ENCODE assay signal across 9 mouse cellular contexts in genomic region chr12:113578241-113578640, GRCm38 (mm10). TPM values are rescaled to one million over a fixed set of nuclear protein-coding genes. Genes with fewer than 3 reads are reported as not detected.
DNase-seq lines count a peak whose midpoint lies in the region; ATAC-seq and TF ChIP-seq lines count a peak whose summit lies in the region.
"Had no signal": no experiment of that assay in that cellular context is flagged by ENCODE, and none has a peak within 500 bp of the region (broad histone marks: within the 10 kb centered on the region; RNA-seq: fewer than 3 reads in every experiment).

No protein-coding gene starts in this region.

- H3K9me3 ChIP-seq in intestine, postnatal 0 days (ENCODE audit: control insufficient read depth) = no peaks in the 10 kb centered on the region
- no peaks in the 10 kb centered on the region for H3K9me3 ChIP-seq in intestine, embryonic 16.5 days (ENCODE audit: control insufficient read depth, low read length)
- H3K9me3 ChIP-seq in hindbrain, embryonic 16.5 days (ENCODE audit: control insufficient read depth, low read length) = peaks cover 4% of the 10 kb centered on the region; the same call in 1 of the 2 replicates

- H3K4me1 ChIP-seq in intestine, postnatal 0 days (replicated peaks; ENCODE audit: control insufficient read depth, insufficient read depth, low read length) = no peaks in the 10 kb centered on the region
- no peaks in the 10 kb centered on the region for H3K4me1 ChIP-seq in intestine, embryonic 16.5 days (ENCODE audit: control insufficient read depth, insufficient read depth, low read length)
- H3K4me1 ChIP-seq in hindbrain, embryonic 16.5 days (ENCODE audit: control insufficient read depth, insufficient read depth, low read depth, low read length) = no peaks in the 10 kb centered on the region

- peak; percentile 32 for DNase-seq in A20 (ENCODE audit: low read depth, low spot score)
- peak; percentile 17 for DNase-seq in T-cell, adult 2 months (ENCODE audit: low spot score)
- DNase-seq in kidney, postnatal 14 days = peak; percentile 7
- DNase-seq in thymus, postnatal 25 days = peak; percentile 53
- no peak for DNase-seq in yolk sac, embryonic 10.5 days (ENCODE audit: low spot score)

- no peaks in the 10 kb centered on the region for H3K36me3 ChIP-seq in intestine, postnatal 0 days (ENCODE audit: control insufficient read depth, insufficient read depth)
- H3K36me3 ChIP-seq in intestine, embryonic 16.5 days (ENCODE audit: control insufficient read depth, insufficient read depth, low read length) = no peaks in the 10 kb centered on the region
- H3K36me3 ChIP-seq in hindbrain, embryonic 16.5 days (ENCODE audit: control insufficient read depth, insufficient read depth, low read length) = no peaks in the 10 kb centered on the region

- H3K27ac ChIP-seq in intestine, postnatal 0 days (ENCODE audit: low read depth, low read length) = no peak overlapping the region
- H3K27ac ChIP-seq in intestine, embryonic 16.5 days (ENCODE audit: low read length) = no peak overlapping the region
- no peak overlapping the region for H3K27ac ChIP-seq in hindbrain, embryonic 16.5 days (ENCODE audit: low read depth, low read length)

- no peak for ATAC-seq in intestine, postnatal 0 days
- no peak for ATAC-seq in intestine, embryonic 16.5 days
- ATAC-seq in hindbrain, embryonic 16.5 days = no peak

- H3K4me2 ChIP-seq in intestine, postnatal 0 days (replicated peaks; ENCODE audit: low read depth) = no peak overlapping the region
- no peak overlapping the region for H3K4me2 ChIP-seq in intestine, embryonic 16.5 days (ENCODE audit: low read depth, low read length)
- H3K4me2 ChIP-seq in hindbrain, embryonic 16.5 days (ENCODE audit: low read length) = no peak overlapping the region

- H3K4me3 ChIP-seq in intestine, postnatal 0 days (ENCODE audit: low read depth, low read length) = no peak overlapping the region
- H3K4me3 ChIP-seq in intestine, embryonic 16.5 days (ENCODE audit: low read length) = no peak overlapping the region
- H3K4me3 ChIP-seq in hindbrain, embryonic 16.5 days (ENCODE audit: low read length) = no peak overlapping the region

- no peaks in the 10 kb centered on the region for H3K27me3 ChIP-seq in intestine, postnatal 0 days (replicated peaks; ENCODE audit: control insufficient read depth, insufficient read depth, low read length)
- no peaks in the 10 kb centered on the region for H3K27me3 ChIP-seq in intestine, embryonic 16.5 days (replicated peaks; ENCODE audit: control insufficient read depth, insufficient read depth, low read length)
- H3K27me3 ChIP-seq in hindbrain, embryonic 16.5 days (replicated peaks; ENCODE audit: control insufficient read depth, insufficient read depth, low read length) = no peaks in the 10 kb centered on the region

- H3K9ac ChIP-seq in intestine, postnatal 0 days (ENCODE audit: low read depth, low read length) = no peak overlapping the region
- no peak overlapping the region for H3K9ac ChIP-seq in intestine, embryonic 16.5 days (ENCODE audit: low read depth, low read length)
- no peak overlapping the region for H3K9ac ChIP-seq in hindbrain, embryonic 16.5 days (ENCODE audit: low read depth, low read length)

- peak; percentile 58 for TF ChIP-seq CTCF in intestine, postnatal 0 days (IDR thresholded peaks at IDR 0.05; ENCODE audit: low read depth)

- WGBS in intestine, postnatal 0 days = 51% methylated on average over 6 of the region's 6 CpGs
- WGBS in intestine, embryonic 16.5 days = 49% methylated on average over 6 of the region's 6 CpGs
- WGBS in hindbrain, embryonic 16.5 days = 57% methylated on average over 6 of the region's 6 CpGs

RNA-seq across cellular contexts. Expression of gene Adam6a, which starts 34.5 kb away (rescaled TPM):
- polyA plus RNA-seq in intestine, postnatal 0 days (2015; fragmentation: Nextera tagmentation; extraction: Ambion mirVana) = not detected in 2 replicates
- polyA plus RNA-seq in intestine, embryonic 16.5 days (2015; fragmentation: Nextera tagmentation; extraction: Ambion mirVana) = not detected in 2 replicates
- polyA plus RNA-seq in hindbrain, embryonic 16.5 days (2015; fragmentation: Nextera tagmentation; extraction: Ambion mirVana) = not detected in 2 replicates
- polyA plus RNA-seq: neural tube, embryonic 11.5 days had no signal
